Mouse (Mus musculus) hindbrain, embryonic 13.5 days (tissue): ENCODE results near the gene Kcnmb1. TPM values are rescaled to one million over a fixed set of nuclear protein-coding genes. Genes with fewer than 3 reads are reported as not detected.

Source experiments
- ATAC-seq: fragments of 200-750 bp; cut with Nextera tagmentation; 2 replicates; pipeline ENCODE4 v1.8.0; 2017; ENCODE audit warnings: moderate TSS enrichment; ENCODE audit not compliant: low FRiP score
- H3K27ac ChIP-seq: fragments of 300-500 bp; sonication (generic); 2 replicates; pipeline ENCODE4 v1.5.1; 2015; ENCODE audit warnings: inconsistent platforms, mild to moderate bottlenecking, moderate library complexity
- H3K27me3 ChIP-seq: fragments of 300-500 bp; sonication (generic); 2 replicates; pipeline ENCODE4 v1.6.1; 2015; ENCODE audit warnings: mild to moderate bottlenecking, inconsistent platforms
- H3K36me3 ChIP-seq: fragments of 300-500 bp; sonication (generic); 2 replicates; pipeline ENCODE4 v1.6.1; 2015; ENCODE audit warnings: mild to moderate bottlenecking, inconsistent platforms
- H3K4me1 ChIP-seq: fragments of 300-500 bp; sonication (generic); replicated peaks from 2 replicates; pipeline ENCODE4 v1.6.1; 2015; ENCODE audit warnings: inconsistent platforms
- H3K4me2 ChIP-seq: fragments of 300-500 bp; sonication (generic); 2 replicates; pipeline ENCODE4 v1.6.1; 2015; ENCODE audit warnings: inconsistent platforms, mild to moderate bottlenecking, moderate library complexity
- H3K4me3 ChIP-seq: fragments of 300-500 bp; sonication (generic); 2 replicates; pipeline ENCODE4 v1.5.1; 2015; ENCODE audit warnings: mild to moderate bottlenecking, inconsistent platforms
- H3K9ac ChIP-seq: fragments of 300-500 bp; sonication (generic); 2 replicates; pipeline ENCODE4 v1.6.1; 2015; ENCODE audit warnings: mild to moderate bottlenecking, inconsistent platforms
- H3K9me3 ChIP-seq: fragments of 300-500 bp; sonication (generic); 2 replicates; pipeline ENCODE4 v1.6.1; 2016; ENCODE audit warnings: inconsistent platforms
- WGBS: fragments of 180-500 bp; shearing (Covaris S2); methylation state at CpG from one replicate; pipeline ENCODE4 v1.1.7; 2015; 5-methylcytosine and 5-hydroxymethylcytosine counted together
- polyA plus RNA-seq: library from polyadenylated mRNA; unstranded; fragments of >200 nt; fragmentation: Nextera tagmentation; extraction: Ambion mirVana; gene quantifications from 2 replicates; pipeline ENCODE4 v1.2.1, GENCODE M21; 2015

The Kcnmb1 gene
- polyA plus RNA-seq, 1 experiment from 2014 or later, result 0.27 TPM

GRCm38 (mm10) chr11:34009316-34010087 is 46.7 kb downstream of the Kcnmb1 start:
- Histone ChIP-seq H3K4me3 (no peak overlapping the region), H3K27me3 (no peaks in the 10 kb centered on the region), H3K9me3 (no peaks in the 10 kb centered on the region), H3K4me1 (no peaks in the 10 kb centered on the region), H3K9ac (no peak overlapping the region), H3K4me2 (no peak overlapping the region), H3K27ac (no peak overlapping the region), H3K36me3 (no peaks in the 10 kb centered on the region)
- WGBS, result 80% methylated on average over 12 of the region's 12 CpGs
- no peak for ATAC-seq

- Histone ChIP-seq H3K27me3 (no peaks in the 10 kb centered on the region), H3K4me3 (no peak overlapping the region), H3K9ac (no peak overlapping the region), H3K36me3 (no peaks in the 10 kb centered on the region), H3K27ac (no peak overlapping the region; the same call in 1 of the 2 replicates), H3K4me2 (no peak overlapping the region), H3K9me3 (no peaks in the 10 kb centered on the region), H3K4me1 (no peaks in the 10 kb centered on the region)
- ATAC-seq, result no peak
- WGBS, result 74% methylated on average over 7 of the region's 7 CpGs
These were observed 47.5 kb downstream of the Kcnmb1 start for GRCm38 (mm10) chr11:34010133-34010858.

GRCm38 (mm10) chr11:34010859-34011172 is 48.0 kb downstream of the Kcnmb1 start:
- no peak overlapping the region for H3K9ac ChIP-seq
- no peaks in the 10 kb centered on the region for H3K27me3 ChIP-seq
- no peaks in the 10 kb centered on the region for H3K9me3 ChIP-seq
- H3K36me3 ChIP-seq, result no peaks in the 10 kb centered on the region
- no peak overlapping the region for H3K4me2 ChIP-seq
- 93% methylated on average over 4 of the region's 4 CpGs for WGBS
- H3K4me3 ChIP-seq, result no peak overlapping the region
- no peak overlapping the region for H3K27ac ChIP-seq
- no peak for ATAC-seq
- no peaks in the 10 kb centered on the region for H3K4me1 ChIP-seq

GRCm38 (mm10) chr11:34012007-34012652 is 49.3 kb downstream of the Kcnmb1 start:
- Histone ChIP-seq H3K4me1 (no peaks in the 10 kb centered on the region), H3K27ac (no peak overlapping the region), H3K9me3 (no peaks in the 10 kb centered on the region), H3K27me3 (no peaks in the 10 kb centered on the region), H3K4me2 (no peak overlapping the region), H3K9ac (no peak overlapping the region), H3K36me3 (no peaks in the 10 kb centered on the region), H3K4me3 (no peak overlapping the region)
- 80% methylated on average over 6 of the region's 6 CpGs for WGBS
- no peak for ATAC-seq

Other genes starting within 250 kb of the Kcnmb1 start
- 71.3 and 75.5 TPM in 2 replicates for gene Kcnip1, start 30.1 kb downstream of the Kcnmb1 start, polyA plus RNA-seq
- gene Lcp2, start 83.9 kb downstream of the Kcnmb1 start, polyA plus RNA-seq, result 1.5 and 1.8 TPM in 2 replicates
- gene 4930469K13Rik, start 135.5 kb downstream of the Kcnmb1 start, polyA plus RNA-seq, result 12.8 and 20.7 TPM in 2 replicates
- not detected in 2 replicates for gene Foxi1, start 245.1 kb downstream of the Kcnmb1 start, polyA plus RNA-seq